Mouse (Mus musculus): ENCODE results near the gene Olfr376.

Olfr376 gene

DNA sequence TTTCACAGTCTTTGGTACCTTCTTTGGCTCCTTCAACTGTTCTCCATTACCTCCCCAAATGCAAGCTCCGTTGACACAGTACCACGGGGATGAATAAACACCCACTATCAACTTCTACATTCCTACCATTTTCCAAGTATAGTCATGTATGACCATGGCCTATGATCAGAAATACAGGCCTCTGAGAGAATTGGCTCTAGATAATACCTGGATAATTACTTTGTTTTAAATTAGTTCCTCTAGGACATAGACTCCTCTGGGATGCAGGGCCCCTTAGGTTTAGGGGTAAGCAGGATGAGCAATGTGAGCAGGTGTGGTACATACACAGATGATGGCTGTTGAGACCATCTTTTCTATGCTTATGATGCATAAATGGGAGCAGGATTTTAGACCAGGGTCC, at the start of gene Olfr376:
Gene Olfr376, plus strand, starts transcription at position 301 of the 400 bp plus-strand sequence.
- no peak for DNase-seq (ENCODE audit: low spot score)

DNA sequence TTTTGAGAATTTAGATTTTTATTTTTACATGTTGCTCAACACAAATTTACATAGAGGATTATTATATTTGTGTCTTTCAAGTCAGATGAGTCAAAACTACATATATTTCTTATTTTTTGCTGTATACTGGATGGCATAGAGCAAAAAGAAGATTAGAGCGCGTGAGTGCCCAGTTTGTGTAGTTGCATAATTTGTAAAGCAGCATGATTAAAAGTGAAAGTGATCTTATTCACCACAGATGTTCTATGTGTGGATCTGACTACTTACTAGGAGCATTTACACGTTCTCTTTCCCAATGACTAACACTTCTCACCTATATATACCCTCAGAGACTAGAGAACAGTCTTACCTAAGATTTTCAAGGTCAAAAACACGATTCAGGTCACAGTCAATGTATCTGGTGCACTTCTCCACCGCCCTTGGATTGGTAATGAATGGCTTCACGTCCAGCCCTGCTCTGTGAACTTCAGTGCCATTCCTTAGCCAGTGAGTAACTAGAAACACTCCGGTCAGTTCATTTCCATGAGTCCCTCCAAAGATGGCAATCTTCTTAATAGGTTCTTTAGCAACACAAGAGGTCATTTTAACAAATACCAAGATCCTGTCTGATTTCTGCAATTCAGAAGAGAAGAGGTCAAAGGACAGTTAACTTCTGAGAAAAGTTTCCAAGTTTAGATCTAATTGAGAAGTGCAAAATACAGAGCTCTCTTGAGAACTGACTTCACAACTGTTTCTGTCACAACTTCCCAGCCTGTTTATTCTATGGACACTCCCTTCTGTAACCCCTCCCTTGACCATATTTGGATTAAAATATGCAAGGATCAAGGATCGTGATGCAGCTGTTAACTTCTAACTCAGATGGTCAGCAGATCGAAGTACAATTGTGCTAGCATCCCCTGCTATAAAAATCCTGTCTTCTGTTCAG, 46.9 kb upstream of the Olfr376 start:
- DNase-seq (ENCODE audit: low spot score), result no peak

DNA sequence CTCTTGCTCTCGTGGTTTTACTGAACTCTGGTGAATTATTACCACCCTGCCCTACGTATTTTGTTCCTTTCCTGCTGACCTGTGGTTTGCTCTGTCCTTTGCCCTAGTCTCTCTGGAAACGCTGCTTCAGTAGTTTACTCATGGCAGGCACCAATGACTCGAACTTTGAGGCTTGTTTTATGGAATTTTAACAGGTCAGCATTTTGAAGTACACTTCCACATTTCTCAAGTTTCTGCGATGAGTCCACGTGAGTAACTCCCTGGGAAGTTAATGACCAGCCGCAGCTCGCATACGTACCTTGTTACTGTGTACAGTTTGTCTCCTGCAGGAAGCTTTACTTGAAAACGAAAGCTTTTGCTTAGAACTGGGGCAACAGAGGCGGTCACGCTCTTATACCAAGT, 44.6 kb upstream of the Olfr376 start:
- DNase-seq (ENCODE audit: low spot score), result no peak

DNA sequence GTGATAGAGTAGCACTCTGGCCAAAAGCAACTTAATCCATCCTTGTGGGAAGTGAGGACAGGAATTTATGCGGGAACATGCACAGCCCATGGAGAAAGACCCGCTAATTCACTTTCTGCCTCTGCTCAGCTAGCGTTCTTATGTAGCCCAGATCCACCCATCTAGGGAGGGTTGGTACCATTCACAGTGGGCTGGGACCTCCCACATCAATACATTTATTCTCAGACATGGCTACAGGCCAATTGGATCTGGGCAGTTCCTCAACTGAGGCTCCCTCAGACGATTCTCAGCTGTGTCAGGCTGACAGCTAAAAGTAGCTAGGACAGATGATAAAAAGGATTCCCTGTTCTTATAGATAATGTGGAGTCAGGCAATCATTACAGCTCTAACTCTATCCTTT, 43.7 kb upstream of the Olfr376 start:
- DNase-seq (ENCODE audit: low spot score), result no peak

DNA sequence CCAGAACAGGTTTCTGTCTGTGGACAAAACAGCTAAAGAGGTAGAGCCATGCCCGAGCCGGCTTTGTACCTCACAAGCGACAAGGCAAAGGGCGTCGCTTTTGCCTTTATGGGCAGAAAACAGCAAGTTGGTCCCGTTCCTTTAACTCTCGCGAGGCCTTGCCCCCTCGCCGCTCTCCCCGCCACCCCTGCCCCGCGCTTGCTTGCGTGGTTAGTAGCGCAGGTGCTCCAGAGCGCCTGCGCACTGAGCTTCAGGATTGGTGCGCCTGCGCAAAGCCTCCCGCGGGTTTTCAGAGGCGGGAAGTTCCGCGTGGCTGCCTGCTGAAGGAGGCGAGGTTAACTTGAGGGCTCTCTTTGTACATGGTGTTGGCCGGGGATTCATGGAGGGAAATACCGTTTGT, 41.6 kb upstream of the Olfr376 start, which contains the start of the genes Aspa, Gm49340 and Spata22:
Gene Aspa, minus strand, starts transcription at position 155 of the 400 bp plus-strand sequence.
Gene Gm49340, plus strand, starts transcription at position 300 of the 400 bp plus-strand sequence.
Gene Spata22, plus strand, starts transcription at position 300 of the 400 bp plus-strand sequence.
- no peak for DNase-seq (ENCODE audit: low spot score)

DNA sequence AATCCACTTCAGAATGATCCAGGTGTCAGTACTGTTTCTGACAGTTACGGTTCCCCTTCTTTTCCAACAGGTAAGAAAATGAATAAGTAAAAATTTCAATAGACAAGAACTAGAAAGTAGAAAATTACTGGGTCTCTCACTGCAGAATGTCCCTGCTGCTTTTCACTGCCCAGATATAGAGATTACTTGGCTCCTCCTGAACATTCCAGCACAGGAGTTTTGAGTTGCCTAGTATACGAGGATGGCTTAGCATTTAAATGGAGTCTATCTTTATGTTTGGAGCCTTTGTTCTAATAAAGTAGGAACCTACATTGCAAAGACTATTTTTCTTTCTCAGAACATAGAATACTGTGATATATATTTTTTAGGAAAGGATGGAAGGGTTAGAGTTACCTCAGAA, 37.7 kb upstream of the Olfr376 start:
- DNase-seq (ENCODE audit: low spot score), result no peak

DNA sequence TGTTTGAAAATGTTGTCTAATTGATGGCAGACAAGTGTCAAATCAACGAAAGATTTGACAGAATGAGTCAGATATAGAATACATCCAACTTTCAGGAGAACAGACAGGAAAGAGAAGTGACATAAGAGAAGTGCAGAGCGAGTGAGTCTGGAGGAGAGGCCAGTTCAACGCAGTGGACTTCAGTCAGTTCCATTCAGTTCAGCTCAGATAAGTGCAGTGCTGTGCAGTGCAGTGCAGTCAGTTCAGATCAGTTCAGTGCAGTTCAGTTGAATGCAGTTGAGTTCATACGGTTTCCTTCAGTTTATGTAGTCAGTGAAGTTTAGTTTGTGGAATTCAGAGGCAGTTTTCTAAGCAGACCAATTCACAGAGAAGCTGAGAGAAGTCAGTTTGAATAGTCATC, 34.1 kb upstream of the Olfr376 start:
- no peak for DNase-seq (ENCODE audit: low spot score)

DNA sequence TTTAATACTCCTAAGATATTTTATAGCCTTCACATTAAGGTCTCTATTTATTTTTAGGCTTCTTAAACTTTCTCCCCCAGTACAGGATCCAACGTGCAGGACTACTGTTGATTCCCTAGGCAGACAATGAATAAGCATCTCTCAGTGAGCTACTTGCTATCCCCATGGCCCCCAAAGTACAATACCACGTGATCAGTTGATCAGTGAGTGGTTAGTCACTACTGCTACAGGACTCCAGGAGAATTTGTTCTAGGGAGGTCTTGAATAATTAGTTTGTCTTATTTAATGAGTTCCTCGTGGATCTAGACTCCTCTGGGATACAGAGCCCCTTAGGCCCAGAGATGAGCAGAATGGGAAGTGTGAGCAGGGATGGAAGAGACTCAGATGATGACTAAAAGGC, 20.6 kb upstream of the Olfr376 start, which contains the start of gene Olfr20:
Gene Olfr20, plus strand, starts transcription at position 301 of the 400 bp plus-strand sequence.
- no peak for DNase-seq (ENCODE audit: low spot score)

DNA sequence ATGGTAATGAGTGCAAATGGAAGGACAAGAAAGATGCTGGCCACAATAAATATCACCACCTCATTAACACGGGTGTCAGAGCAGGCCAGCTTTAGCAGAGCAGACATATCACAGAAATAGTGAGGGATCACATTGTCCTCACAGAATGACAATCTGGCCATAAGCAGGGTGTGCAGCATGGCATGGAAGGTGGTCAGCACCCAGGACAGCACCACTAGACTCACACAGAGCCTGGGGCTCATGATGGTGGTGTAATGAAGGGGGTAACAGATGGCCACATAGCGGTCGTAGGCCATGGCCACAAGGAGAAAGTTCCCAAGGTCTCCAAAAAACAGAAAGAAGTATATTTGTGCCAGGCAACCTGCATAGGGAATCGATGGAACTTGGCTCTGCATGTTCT, 24.3 kb downstream of the Olfr376 start:
- no peak for DNase-seq (ENCODE audit: low spot score)

DNA sequence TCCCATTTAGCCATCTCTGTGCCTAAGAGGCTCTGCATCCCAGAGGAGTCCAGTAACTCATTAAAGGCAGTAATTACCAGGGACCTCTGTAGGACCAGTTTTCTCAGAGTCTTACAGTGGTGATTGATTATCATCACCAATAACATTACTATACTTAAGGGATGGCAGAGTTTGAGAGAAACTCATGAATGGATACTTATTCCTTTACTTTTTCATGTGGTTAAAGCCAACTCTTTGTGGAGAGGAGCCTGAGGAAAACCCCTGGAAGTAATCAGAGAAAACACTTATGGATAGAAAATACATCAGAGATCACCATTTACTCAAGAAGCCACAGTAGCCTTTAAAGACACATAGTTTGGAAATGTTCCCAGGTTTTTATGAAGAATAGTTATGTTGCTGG, 28.5 kb downstream of the Olfr376 start, which contains the start of gene Olfr1:
Gene Olfr1, minus strand, starts transcription at position 101 of the 400 bp plus-strand sequence.
- no peak for DNase-seq (ENCODE audit: low spot score)
